Mouse (Mus musculus): ENCODE measurements at regions not wholly inside any gene's neighbourhood (a gene's known extent, or its start where the extent isn't known, plus 50 kb on each side); places are given as distances from the start of the nearest gene placed in this dataset.

GRCm38 (mm10) chr15:15946280-15947110 is 782.1 kb upstream of the Cdh9 start:
- H3K27ac ChIP-seq: no peak overlapping the region
- H3K27me3 ChIP-seq: no peaks in the 10 kb centered on the region
- WGBS: 34% methylated on average over 7 of the region's 7 CpGs
- H3K9ac ChIP-seq: no peak overlapping the region
- H3K4me3 ChIP-seq: no peak overlapping the region
- H3K9me3 ChIP-seq: no peaks in the 10 kb centered on the region
- H3K4me1 ChIP-seq: no peaks in the 10 kb centered on the region
- no peaks in the 10 kb centered on the region for H3K36me3 ChIP-seq
- ATAC-seq (ENCODE audit: low FRiP score, low read depth): peak; percentile 77; the same call in 1 of the 2 replicates
- no peak overlapping the region for H3K4me2 ChIP-seq (replicated peaks)

GRCm38 (mm10) chr15:15959411-15959810 is 769.1 kb upstream of the Cdh9 start:
- no peak for ATAC-seq (ENCODE audit: low FRiP score, low read depth)
- H3K27ac ChIP-seq: no peak overlapping the region
- no peaks in the 10 kb centered on the region for H3K27me3 ChIP-seq
- WGBS: 90% methylated on average over 3 of the region's 3 CpGs
- H3K9me3 ChIP-seq: no peaks in the 10 kb centered on the region
- H3K4me3 ChIP-seq: no peak overlapping the region
- H3K4me1 ChIP-seq: no peaks in the 10 kb centered on the region
- H3K36me3 ChIP-seq: no peaks in the 10 kb centered on the region
- H3K4me2 ChIP-seq (replicated peaks): no peak overlapping the region
- no peak overlapping the region for H3K9ac ChIP-seq

- ATAC-seq (ENCODE audit: low FRiP score, low read depth): no peak
- no peak overlapping the region for H3K27ac ChIP-seq
- 54% methylated on average over 1 of the region's 1 CpGs for WGBS
- no peaks in the 10 kb centered on the region for H3K36me3 ChIP-seq
- H3K4me1 ChIP-seq: no peaks in the 10 kb centered on the region
- H3K9ac ChIP-seq: no peak overlapping the region
- no peaks in the 10 kb centered on the region for H3K27me3 ChIP-seq
- no peaks in the 10 kb centered on the region for H3K9me3 ChIP-seq
- H3K4me3 ChIP-seq: no peak overlapping the region
- no peak overlapping the region for H3K4me2 ChIP-seq (replicated peaks)
These were observed 760.0 kb upstream of the Cdh9 start for GRCm38 (mm10) chr15:15968518-15968917.

- Histone ChIP-seq H3K27me3 (no peaks in the 10 kb centered on the region), H3K27ac (no peak overlapping the region), H3K4me1 (no peaks in the 10 kb centered on the region), H3K4me2 (replicated peaks) (no peak overlapping the region), H3K9me3 (no peaks in the 10 kb centered on the region), H3K36me3 (no peaks in the 10 kb centered on the region), H3K9ac (no peak overlapping the region), H3K4me3 (no peak overlapping the region)
- no peak for ATAC-seq (ENCODE audit: low FRiP score, low read depth)
- 82% methylated on average over 4 of the region's 4 CpGs for WGBS
These were observed 751.8 kb upstream of the Cdh9 start for GRCm38 (mm10) chr15:15976788-15977187.
